Mouse (Mus musculus) heart, postnatal 0 days (tissue): Measurements from ENCODE around the gene Zfp292.

Source experiments
- CTCF ChIP-seq: IDR thresholded peaks from 2 replicates; pipeline ENCODE4 v1.5.1; 2016; ENCODE audit warnings: antibody characterized with exemption, control low read depth, low read depth
- EP300 ChIP-seq: IDR thresholded peaks from 2 replicates; pipeline ENCODE4 v1.6.1; 2016; ENCODE audit warnings: antibody characterized with exemption, low read depth

DNA sequence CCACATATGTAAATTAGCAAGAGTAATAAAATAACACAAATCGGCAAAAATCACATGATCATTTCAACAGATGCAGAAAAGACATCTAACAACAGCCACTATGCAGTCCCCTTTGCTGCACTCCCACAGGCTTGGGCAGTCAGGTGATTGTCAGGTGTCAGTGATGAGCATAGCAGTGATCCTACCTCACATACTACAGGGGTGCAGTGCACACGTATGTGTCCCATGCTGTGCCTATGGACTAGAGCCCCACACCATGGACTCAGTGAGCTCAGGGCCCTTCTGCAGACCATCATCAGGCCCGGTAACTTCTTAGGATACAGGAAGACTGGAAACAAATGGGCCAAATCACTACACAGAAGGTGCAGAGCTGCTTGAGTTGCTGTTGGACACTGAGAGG lies 39.9 kb downstream of the Zfp292 start:
- TF ChIP-seq EP300 (no peak), CTCF (no peak)
